Mouse (Mus musculus): Measurements from ENCODE around the gene Cyp2d26. TPM values are rescaled to one million over a fixed set of nuclear protein-coding genes. Genes with fewer than 3 reads are reported as not detected.
"Not testable (repeated sequence)": the region's sequence is repeated elsewhere in the genome, so short reads cannot be mapped to it uniquely, and the experiment has no call there.

The Cyp2d26 gene
- total RNA-seq, 1 experiment from 2014 or later: not detected

- not testable (repeated sequence) for ATAC-seq (ENCODE audit: extremely low read depth, insufficient number of reproducible peaks, low FRiP score, poor library complexity, severe bottlenecking)
Observed at GRCm38 (mm10) chr15:82777856-82778255, 16.2 kb downstream of the Cyp2d26 start.

- no peak for ATAC-seq (ENCODE audit: extremely low read depth, insufficient number of reproducible peaks, low FRiP score, poor library complexity, severe bottlenecking)
Observed at GRCm38 (mm10) chr15:82765943-82766342, 28.2 kb downstream of the Cyp2d26 start.

- ATAC-seq (ENCODE audit: extremely low read depth, insufficient number of reproducible peaks, low FRiP score, poor library complexity, severe bottlenecking): no peak
Observed at GRCm38 (mm10) chr15:82764881-82765280, 29.2 kb downstream of the Cyp2d26 start.

- ATAC-seq (ENCODE audit: extremely low read depth, insufficient number of reproducible peaks, low FRiP score, poor library complexity, severe bottlenecking): no peak
Observed at GRCm38 (mm10) chr15:82763631-82764420, 30.3 kb downstream of the Cyp2d26 start, which contains the start of gene Cyp2d40. Gene Cyp2d40, minus strand, starts transcription at chr15:82764183.

GRCm38 (mm10) chr15:82748141-82748540, 46.0 kb downstream of the Cyp2d26 start:
- ATAC-seq (ENCODE audit: extremely low read depth, insufficient number of reproducible peaks, low FRiP score, poor library complexity, severe bottlenecking): no peak

GRCm38 (mm10) chr15:82747516-82747915, 46.6 kb downstream of the Cyp2d26 start:
- ATAC-seq (ENCODE audit: extremely low read depth, insufficient number of reproducible peaks, low FRiP score, poor library complexity, severe bottlenecking): no peak

Other genes with a start within 250 kb of the Cyp2d26 start
- gene Cyp2d12, start 239.2 kb downstream of the Cyp2d26 start, total RNA-seq (2017): not detected in 2 replicates
- gene Cyp2d34, start 173.3 kb downstream of the Cyp2d26 start, total RNA-seq (2017): not detected in 2 replicates
- not detected in 2 replicates for gene Cyp2d40, start 30.1 kb downstream of the Cyp2d26 start, total RNA-seq (2017)
- gene Tcf20, start 193.6 kb upstream of the Cyp2d26 start, total RNA-seq (2017): 138 TPM in 2 replicates
- gene Nfam1, start 239.0 kb upstream of the Cyp2d26 start, total RNA-seq (2017): 242 and 249 TPM in 2 replicates